Mouse (Mus musculus) neural tube, embryonic 14.5 days (tissue): ENCODE results near the gene Serpina5. TPM values are rescaled to one million over a fixed set of nuclear protein-coding genes. Genes with fewer than 3 reads are reported as not detected.

Source experiments
- ATAC-seq: fragments of 200-750 bp; cut with Nextera tagmentation; 2 replicates; pipeline ENCODE4 v1.8.0; 2017; ENCODE audit warnings: low read depth, mild to moderate bottlenecking, moderate TSS enrichment, moderate library complexity
- H3K27ac ChIP-seq: fragments of 300-500 bp; sonication (generic); 2 replicates; pipeline ENCODE4 v1.5.1; 2014; ENCODE audit warnings: low read depth, mild to moderate bottlenecking, control low read depth, low read length, moderate library complexity, mixed read lengths
- H3K27me3 ChIP-seq: fragments of 300-500 bp; sonication (generic); 2 replicates; pipeline ENCODE4 v1.6.1; 2014; ENCODE audit warnings: low read length; ENCODE audit not compliant: control insufficient read depth, insufficient read depth
- H3K36me3 ChIP-seq: fragments of 300-500 bp; sonication (generic); 2 replicates; pipeline ENCODE4 v1.6.1; 2014; ENCODE audit warnings: low read length, mixed read lengths; ENCODE audit not compliant: control insufficient read depth, insufficient read depth
- H3K4me1 ChIP-seq: fragments of 300-500 bp; sonication (generic); 2 replicates; pipeline ENCODE4 v1.6.1; 2014; ENCODE audit warnings: low read length; ENCODE audit not compliant: control insufficient read depth, insufficient read depth
- H3K4me2 ChIP-seq: fragments of 300-500 bp; sonication (generic); 2 replicates; pipeline ENCODE4 v1.6.1; 2014; ENCODE audit warnings: mild to moderate bottlenecking, low read depth, low read length, control low read depth
- H3K4me3 ChIP-seq: fragments of 300-500 bp; sonication (generic); 2 replicates; pipeline ENCODE4 v1.5.1; 2014; ENCODE audit warnings: low read depth, low read length, control low read depth, mixed read lengths
- H3K9ac ChIP-seq: fragments of 300-500 bp; sonication (generic); replicated peaks from 2 replicates; pipeline ENCODE4 v1.6.1; 2014; ENCODE audit warnings: low read depth, mild to moderate bottlenecking, control low read depth, low read length, mixed read lengths
- H3K9me3 ChIP-seq: fragments of 300-500 bp; sonication (generic); 2 replicates; pipeline ENCODE4 v1.6.1; 2016; ENCODE audit warnings: low read length; ENCODE audit not compliant: control insufficient read depth
- WGBS: fragments of 180-500 bp; shearing (Covaris S2); extraction: QIAGEN DNeasy Blood & Tissue Kit; methylation state at CpG from one replicate; pipeline ENCODE4 v1.1.7; 2014; 5-methylcytosine and 5-hydroxymethylcytosine counted together
- polyA plus RNA-seq: library from polyadenylated mRNA; unstranded; fragments of >200 nt; fragmentation: Nextera tagmentation; extraction: Ambion mirVana; gene quantifications from 2 replicates; pipeline ENCODE4 v1.2.1, GENCODE M21; 2014

The Serpina5 gene
- not detected in 2 replicates for polyA plus RNA-seq

DNA sequence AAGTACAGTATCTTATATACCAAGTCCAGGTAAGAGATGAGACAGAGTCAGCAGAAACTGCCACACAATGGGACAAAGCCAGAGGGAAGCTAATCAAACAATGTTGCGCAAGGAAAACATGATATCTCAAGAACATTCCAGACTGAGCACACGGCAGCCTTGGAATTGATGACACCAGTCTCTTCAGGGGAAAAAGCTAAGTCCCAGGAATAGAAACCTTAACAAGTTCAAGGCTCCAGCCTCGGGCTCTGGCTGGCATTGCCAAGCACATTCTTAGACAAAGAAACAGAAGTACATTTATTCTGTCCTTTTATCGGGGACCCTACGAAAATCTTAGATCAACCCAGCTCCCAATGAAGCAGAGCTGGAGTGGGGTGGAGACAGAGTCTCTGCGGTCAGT is at the start of gene Serpina5:
Serpina5 (plus strand) TSS at position 346 of the 400 bp plus-strand sequence.
- H3K4me1 ChIP-seq = no peaks in the 10 kb centered on the region
- H3K27me3 ChIP-seq = no peaks in the 10 kb centered on the region
- H3K4me2 ChIP-seq = no peak within 1 kb of the TSS
- ATAC-seq = no peak
- no peak within 1 kb of the TSS for H3K4me3 ChIP-seq
- 96% methylated on average over 6 of the region's 6 CpGs for WGBS
- H3K36me3 ChIP-seq = no peaks in the 10 kb centered on the region
- no peaks in the 10 kb centered on the region for H3K9me3 ChIP-seq
- H3K27ac ChIP-seq = no peak within 1 kb of the TSS
- H3K9ac ChIP-seq = no peak within 1 kb of the TSS

- no peaks in the 10 kb centered on the region for H3K27me3 ChIP-seq
- H3K27ac ChIP-seq = no peak overlapping the region
- H3K4me3 ChIP-seq = no peak overlapping the region
- 73% methylated on average over 1 of the region's 1 CpGs for WGBS
- no peak for ATAC-seq
- no peak overlapping the region for H3K9ac ChIP-seq
- H3K4me1 ChIP-seq = no peaks in the 10 kb centered on the region
- H3K36me3 ChIP-seq = no peaks in the 10 kb centered on the region
- no peak overlapping the region for H3K4me2 ChIP-seq
- no peaks in the 10 kb centered on the region for H3K9me3 ChIP-seq
Measured at GRCm38 (mm10) chr12:104053995-104054394, 46.9 kb upstream of the Serpina5 start.

DNA sequence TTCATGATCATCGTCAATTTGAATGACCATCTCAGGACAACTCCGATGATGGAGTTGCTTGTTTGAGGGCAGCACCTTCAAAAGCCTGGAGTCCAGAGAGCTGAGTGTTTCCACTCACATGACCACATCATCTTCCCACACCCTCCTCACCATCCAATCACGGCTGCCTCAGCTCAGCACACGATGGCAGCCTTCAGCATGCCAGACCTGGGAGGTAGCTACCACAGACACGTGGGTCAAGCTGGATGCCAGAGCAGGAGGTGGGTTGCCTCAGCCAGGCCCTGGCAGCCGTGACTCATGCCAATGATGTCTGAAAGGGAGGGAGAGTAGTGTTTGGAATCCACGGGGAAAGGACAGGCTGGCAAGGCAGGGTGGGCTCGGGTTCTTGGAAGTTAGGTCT is 45.2 kb upstream of the Serpina5 start:
- no peak for ATAC-seq
- H3K4me2 ChIP-seq = no peak overlapping the region
- H3K9me3 ChIP-seq = no peaks in the 10 kb centered on the region
- H3K9ac ChIP-seq = no peak overlapping the region
- no peaks in the 10 kb centered on the region for H3K36me3 ChIP-seq
- H3K27me3 ChIP-seq = no peaks in the 10 kb centered on the region
- no peak overlapping the region for H3K27ac ChIP-seq
- no peaks in the 10 kb centered on the region for H3K4me1 ChIP-seq
- H3K4me3 ChIP-seq = no peak overlapping the region
- WGBS = 94% methylated on average over 8 of the region's 8 CpGs

DNA sequence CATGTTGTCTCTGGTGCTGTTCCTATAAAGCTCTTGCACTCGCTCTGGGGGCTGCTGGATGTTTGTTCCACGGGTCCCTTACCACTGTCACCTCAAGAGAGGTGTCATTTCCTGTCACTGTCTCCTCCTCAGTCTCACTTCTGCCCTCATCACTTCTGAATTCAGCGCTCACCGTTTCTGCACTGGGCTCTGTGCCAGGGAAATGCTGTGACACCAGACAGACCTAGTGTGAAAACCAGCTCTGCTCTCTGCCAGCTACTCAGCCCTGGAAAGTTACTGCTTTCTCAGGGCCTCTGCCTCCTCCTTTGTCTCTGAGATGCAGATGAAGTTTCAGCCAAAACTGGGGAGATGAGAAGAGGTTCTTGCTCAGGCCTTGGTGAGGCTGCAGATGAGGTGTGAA is 43.9 kb upstream of the Serpina5 start:
- Histone ChIP-seq H3K9me3 (no peaks in the 10 kb centered on the region), H3K27ac (no peak overlapping the region), H3K36me3 (no peaks in the 10 kb centered on the region), H3K27me3 (no peaks in the 10 kb centered on the region), H3K9ac (no peak overlapping the region), H3K4me2 (no peak overlapping the region), H3K4me3 (no peak overlapping the region), H3K4me1 (no peaks in the 10 kb centered on the region)
- ATAC-seq = no peak
- 59% methylated on average over 4 of the region's 4 CpGs for WGBS

DNA sequence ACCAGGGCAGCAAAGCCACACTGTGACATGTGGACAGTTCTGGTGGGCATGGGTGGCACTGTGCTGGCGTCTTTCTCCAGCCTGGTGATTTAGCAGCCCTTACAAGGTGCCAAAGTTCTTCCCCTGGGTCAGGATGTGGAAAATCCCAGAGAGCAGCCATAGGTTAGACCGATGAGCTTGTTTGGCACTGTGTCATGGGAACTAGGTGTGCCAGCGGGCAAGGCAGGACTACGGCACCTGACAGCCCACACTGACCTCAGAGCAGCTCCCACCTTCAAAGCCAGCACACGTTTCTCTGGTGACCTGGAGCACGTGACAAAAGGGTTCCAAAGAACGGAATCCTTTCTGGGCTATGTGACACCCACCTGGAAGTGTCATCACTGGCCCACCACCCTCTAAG is 43.4 kb upstream of the Serpina5 start:
- H3K9me3 ChIP-seq = no peaks in the 10 kb centered on the region
- no peak for ATAC-seq

GRCm38 (mm10) chr12:104060126-104060525 is 40.8 kb upstream of the Serpina5 start:
- WGBS = 82% methylated on average over 6 of the region's 6 CpGs
- no peak for ATAC-seq
- no peak overlapping the region for H3K9ac ChIP-seq

More for the DNA sequence above, 43.4 kb upstream of the Serpina5 start:
- H3K4me2 ChIP-seq = no peak overlapping the region
- no peak overlapping the region for H3K9ac ChIP-seq
- no peak overlapping the region for H3K27ac ChIP-seq
- WGBS = 86% methylated on average over 7 of the region's 7 CpGs
- no peaks in the 10 kb centered on the region for H3K36me3 ChIP-seq
- no peaks in the 10 kb centered on the region for H3K27me3 ChIP-seq
- no peaks in the 10 kb centered on the region for H3K4me1 ChIP-seq
- H3K4me3 ChIP-seq = no peak overlapping the region

GRCm38 (mm10) chr12:104061862-104062261 is 39.1 kb upstream of the Serpina5 start:
- H3K4me2 ChIP-seq = no peak overlapping the region
- H3K4me3 ChIP-seq = no peak overlapping the region
- H3K27ac ChIP-seq = no peak overlapping the region
- H3K36me3 ChIP-seq = no peaks in the 10 kb centered on the region
- WGBS = 37% methylated on average over 2 of the region's 2 CpGs
- no peaks in the 10 kb centered on the region for H3K9me3 ChIP-seq
- H3K4me1 ChIP-seq = no peaks in the 10 kb centered on the region
- no peaks in the 10 kb centered on the region for H3K27me3 ChIP-seq
- ATAC-seq = no peak
- H3K9ac ChIP-seq = no peak overlapping the region

More at GRCm38 (mm10) chr12:104060126-104060525, 40.8 kb upstream of the Serpina5 start:
- no peak overlapping the region for H3K4me3 ChIP-seq
- no peak overlapping the region for H3K27ac ChIP-seq
- H3K36me3 ChIP-seq = no peaks in the 10 kb centered on the region
- no peaks in the 10 kb centered on the region for H3K4me1 ChIP-seq
- no peaks in the 10 kb centered on the region for H3K9me3 ChIP-seq
- H3K27me3 ChIP-seq = no peaks in the 10 kb centered on the region
- no peak overlapping the region for H3K4me2 ChIP-seq

DNA sequence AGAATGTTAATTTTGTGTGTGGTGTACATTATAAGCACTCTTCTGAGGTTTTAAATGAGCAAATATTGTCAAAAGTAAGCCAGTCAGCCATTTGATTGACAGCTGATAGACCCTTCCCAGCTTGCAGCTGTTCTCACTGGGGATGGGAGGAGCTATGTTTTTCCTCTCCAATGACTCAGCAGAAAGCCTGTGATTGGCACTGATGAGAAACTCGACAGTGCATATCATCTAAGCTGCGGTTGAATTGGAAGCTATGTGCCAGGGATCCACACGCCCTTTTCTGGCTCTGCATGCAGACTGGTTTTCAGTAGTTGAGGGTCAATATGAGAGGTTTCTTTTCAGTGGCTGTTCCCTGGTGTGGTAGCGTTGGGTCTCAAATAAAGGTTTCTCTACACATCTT is 36.4 kb upstream of the Serpina5 start:
- H3K9ac ChIP-seq = no peak overlapping the region
- H3K4me2 ChIP-seq = no peak overlapping the region
- no peaks in the 10 kb centered on the region for H3K4me1 ChIP-seq
- ATAC-seq = no peak
- WGBS = 72% methylated on average over 4 of the region's 4 CpGs
- H3K36me3 ChIP-seq = no peaks in the 10 kb centered on the region
- H3K9me3 ChIP-seq = no peaks in the 10 kb centered on the region
- no peaks in the 10 kb centered on the region for H3K27me3 ChIP-seq
- no peak overlapping the region for H3K4me3 ChIP-seq
- H3K27ac ChIP-seq = no peak overlapping the region

DNA sequence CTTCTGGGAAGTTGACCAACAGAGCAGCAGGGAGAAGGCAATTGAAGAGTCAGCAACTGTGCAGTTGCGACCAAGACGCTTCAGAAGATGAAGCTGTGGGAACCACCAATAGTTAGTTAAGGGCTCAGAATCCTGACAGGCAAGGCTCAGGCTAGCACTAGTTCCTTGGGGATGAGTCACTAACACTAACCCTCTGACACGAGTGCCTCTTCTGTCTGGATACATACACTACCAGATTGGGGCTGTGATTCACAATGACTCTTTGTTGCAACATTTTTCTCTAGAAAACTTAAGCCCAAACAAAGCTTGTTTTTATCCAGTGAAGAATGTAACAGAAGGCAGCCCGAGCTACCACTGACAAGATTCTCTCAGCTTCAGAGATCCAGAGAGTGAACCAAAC is 35.9 kb upstream of the Serpina5 start:
- H3K9me3 ChIP-seq = no peaks in the 10 kb centered on the region
- H3K36me3 ChIP-seq = no peaks in the 10 kb centered on the region
- no peak overlapping the region for H3K4me2 ChIP-seq
- no peaks in the 10 kb centered on the region for H3K27me3 ChIP-seq
- no peaks in the 10 kb centered on the region for H3K4me1 ChIP-seq
- no peak for ATAC-seq
- 81% methylated on average over 4 of the region's 4 CpGs for WGBS
- no peak overlapping the region for H3K27ac ChIP-seq
- no peak overlapping the region for H3K4me3 ChIP-seq
- H3K9ac ChIP-seq = no peak overlapping the region
